Mouse (Mus musculus) heart, embryonic 11.5 days (tissue): ENCODE measurements around the gene Krtap4-1. TPM values are rescaled to one million over a fixed set of nuclear protein-coding genes. Genes with fewer than 3 reads are reported as not detected.
"Not testable (repeated sequence)": the region's sequence is repeated elsewhere in the genome, so short reads cannot be mapped to it uniquely, and the experiment has no call there.

Experiments used
- ATAC-seq: fragments of 200-750 bp; cut with Nextera tagmentation; replicated peaks from 2 replicates; pipeline ENCODE4 v1.8.0; 2017; ENCODE audit warnings: moderate library complexity; ENCODE audit not compliant: insufficient number of reproducible peaks, low FRiP score, low TSS enrichment
- H3K27ac ChIP-seq: fragments of 300-500 bp; sonication (generic); 2 replicates; pipeline ENCODE4 v1.5.1; 2014; ENCODE audit warnings: mild to moderate bottlenecking, low read depth, low read length
- H3K27me3 ChIP-seq: fragments of 300-500 bp; sonication (generic); 2 replicates; pipeline ENCODE4 v1.6.1; 2014; ENCODE audit warnings: mild to moderate bottlenecking, low read length, mixed read lengths; ENCODE audit not compliant: control insufficient read depth, insufficient read depth
- H3K36me3 ChIP-seq: fragments of 300-500 bp; sonication (generic); 2 replicates; pipeline ENCODE4 v1.6.1; 2014; ENCODE audit warnings: mild to moderate bottlenecking, low read length, moderate library complexity, mixed read lengths; ENCODE audit not compliant: control insufficient read depth, insufficient read depth
- H3K4me1 ChIP-seq: fragments of 300-500 bp; sonication (generic); 2 replicates; pipeline ENCODE4 v1.6.1; 2014; ENCODE audit warnings: low read length; ENCODE audit not compliant: control insufficient read depth, insufficient read depth
- H3K4me2 ChIP-seq: fragments of 300-500 bp; sonication (generic); 2 replicates; pipeline ENCODE4 v1.6.1; 2014; ENCODE audit warnings: mild to moderate bottlenecking, moderate library complexity
- H3K4me3 ChIP-seq: fragments of 300-500 bp; sonication (generic); 2 replicates; pipeline ENCODE4 v1.5.1; 2014; ENCODE audit warnings: low read depth, low read length
- H3K9ac ChIP-seq: fragments of 300-500 bp; sonication (generic); 2 replicates; pipeline ENCODE4 v1.6.1; 2014; ENCODE audit warnings: mild to moderate bottlenecking, low read depth, low read length, moderate library complexity
- H3K9me3 ChIP-seq: fragments of 300-500 bp; sonication (generic); replicated peaks from 2 replicates; pipeline ENCODE4 v1.6.1; 2016; ENCODE audit warnings: low read length; ENCODE audit not compliant: control insufficient read depth
- WGBS: fragments of 180-500 bp; shearing (Covaris S2); extraction: QIAGEN DNeasy Blood & Tissue Kit; methylation state at CpG from one replicate; pipeline ENCODE4 v1.1.7; 2014; ENCODE audit not compliant: insufficient replicate concordance; 5-methylcytosine and 5-hydroxymethylcytosine counted together
- polyA plus RNA-seq: library from polyadenylated mRNA; unstranded; fragments of >200 nt; fragmentation: Nextera tagmentation; extraction: Ambion mirVana; gene quantifications from 2 replicates; pipeline ENCODE4 v1.2.1, GENCODE M21; 2014

The Krtap4-1 gene
- polyA plus RNA-seq, result not detected in 2 replicates

- no peak for ATAC-seq
- H3K4me3 ChIP-seq, result no peak within 1 kb of the TSS
- H3K27me3 ChIP-seq, result no peaks in the 10 kb centered on the region
- WGBS, result 72% methylated on average over 4 of the region's 4 CpGs
- no peaks in the 10 kb centered on the region for H3K36me3 ChIP-seq
- H3K4me2 ChIP-seq, result no peak within 1 kb of the TSS
- no peak within 1 kb of the TSS for H3K27ac ChIP-seq
- H3K4me1 ChIP-seq, result no peaks in the 10 kb centered on the region
- no peak within 1 kb of the TSS for H3K9ac ChIP-seq
- no peaks in the 10 kb centered on the region for H3K9me3 ChIP-seq
Observed at GRCm38 (mm10) chr11:99628138-99628537, at the start of gene Krtap4-1. Gene Krtap4-1, minus strand, starts transcription at chr11:99628238.

DNA sequence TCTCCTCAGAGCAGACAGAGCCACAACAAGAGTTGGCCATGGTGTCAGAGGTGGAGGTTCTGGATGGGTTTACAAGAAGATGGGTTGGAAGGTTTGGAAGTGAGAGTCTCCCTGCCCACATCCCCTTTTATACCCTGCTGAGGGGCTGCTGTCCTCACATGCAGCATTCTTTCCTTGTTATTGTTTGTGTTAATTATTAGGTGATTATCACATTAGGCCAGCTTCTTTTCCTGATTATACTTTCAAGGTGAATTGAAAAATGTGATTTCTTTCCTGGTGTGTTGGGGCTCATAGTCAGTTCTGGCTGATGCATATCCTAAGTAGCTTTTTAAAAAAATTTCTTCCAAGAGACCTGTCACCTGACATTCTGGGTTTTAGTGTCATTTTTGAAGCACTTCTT lies 37.8 kb upstream of the Krtap4-1 start, which contains the start of gene Krtap4-6:
TSS of gene Krtap4-6 (minus strand) at position 101 of the 400 bp plus-strand sequence.
- Histone ChIP-seq H3K4me3 (no peak within 1 kb of the TSS), H3K27ac (no peak within 1 kb of the TSS), H3K9me3 (no peaks in the 10 kb centered on the region), H3K4me1 (no peaks in the 10 kb centered on the region), H3K27me3 (no peaks in the 10 kb centered on the region), H3K4me2 (no peak within 1 kb of the TSS), H3K9ac (no peak within 1 kb of the TSS), H3K36me3 (no peaks in the 10 kb centered on the region)
- ATAC-seq, result no peak

DNA sequence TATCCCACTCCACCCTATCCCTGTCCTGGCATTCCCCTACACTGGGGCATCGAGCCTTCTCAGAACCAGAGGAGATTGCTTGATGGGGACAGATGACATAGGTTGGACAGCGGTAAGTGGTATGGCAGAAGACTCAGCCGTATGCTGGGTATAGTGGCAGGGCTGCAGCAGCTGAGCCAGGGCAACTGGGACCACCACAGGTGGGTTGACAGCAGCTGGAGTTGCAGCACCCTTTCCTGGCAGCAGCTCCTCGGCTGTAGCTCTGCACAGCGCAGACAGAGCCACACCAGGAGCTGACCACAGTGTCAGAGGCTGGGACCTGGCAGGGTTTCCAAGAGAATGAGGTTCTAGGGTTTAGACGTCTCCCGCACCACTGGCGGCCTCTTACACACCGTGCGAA lies 34.8 kb upstream of the Krtap4-1 start:
- WGBS, result 78% methylated on average over 10 of the region's 10 CpGs
- Histone ChIP-seq H3K4me1 (no peaks in the 10 kb centered on the region), H3K4me2 (no peak overlapping the region), H3K9ac (no peak overlapping the region), H3K4me3 (no peak overlapping the region), H3K27me3 (no peaks in the 10 kb centered on the region), H3K27ac (no peak overlapping the region), H3K9me3 (no peaks in the 10 kb centered on the region), H3K36me3 (no peaks in the 10 kb centered on the region)
- no peak for ATAC-seq

DNA sequence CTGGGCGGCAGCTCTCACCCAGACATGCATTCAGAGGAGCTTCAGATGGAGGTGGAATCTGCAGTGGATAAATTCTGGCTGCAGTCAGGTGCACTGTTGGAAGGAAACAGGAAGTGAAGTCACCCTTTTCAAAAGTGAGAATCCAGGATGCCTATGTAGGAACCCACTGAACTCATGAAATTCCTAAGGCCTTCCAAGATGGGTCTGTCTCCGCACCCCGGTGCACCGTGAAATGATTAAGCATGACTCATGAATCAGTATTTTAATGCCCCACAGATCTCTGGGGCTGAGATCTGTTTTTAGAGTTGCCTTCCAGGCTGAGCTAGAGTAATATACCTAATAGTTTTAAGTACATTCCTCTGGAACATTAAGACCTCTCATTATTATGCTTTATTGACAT lies 31.2 kb upstream of the Krtap4-1 start:
- no peaks in the 10 kb centered on the region for H3K4me1 ChIP-seq
- H3K9me3 ChIP-seq, result no peaks in the 10 kb centered on the region
- H3K27me3 ChIP-seq, result no peaks in the 10 kb centered on the region
- 83% methylated on average over 4 of the region's 4 CpGs for WGBS
- ATAC-seq, result no peak
- no peaks in the 10 kb centered on the region for H3K36me3 ChIP-seq
- no peak overlapping the region for H3K4me2 ChIP-seq
- no peak overlapping the region for H3K4me3 ChIP-seq
- H3K9ac ChIP-seq, result no peak overlapping the region
- H3K27ac ChIP-seq, result no peak overlapping the region

DNA sequence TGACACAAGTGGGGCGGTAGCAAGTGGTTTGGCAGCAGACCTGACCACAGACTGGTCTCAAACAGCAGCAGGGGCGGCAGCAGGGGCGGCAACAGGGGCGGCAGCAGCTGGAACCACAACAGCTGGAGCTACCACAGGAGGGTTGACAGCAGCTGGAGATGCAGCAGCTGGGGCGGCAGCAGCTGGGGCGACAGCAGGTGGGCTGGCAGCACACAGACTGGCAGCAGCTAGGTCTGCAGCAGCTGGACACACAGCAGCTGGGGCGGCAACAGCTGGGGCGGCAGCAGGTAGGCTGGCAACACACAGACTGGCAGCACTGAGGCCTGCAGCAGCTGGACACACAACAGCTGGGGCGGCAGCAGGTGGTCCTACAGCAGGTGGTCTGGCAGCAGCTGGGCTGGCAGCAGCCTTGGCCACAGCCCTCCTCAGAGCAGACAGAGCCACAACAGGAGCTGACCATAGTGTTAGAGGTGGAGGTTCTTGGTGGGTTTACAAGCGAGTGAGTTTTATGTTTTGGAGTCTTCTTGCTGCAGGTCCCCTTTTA lies 30.5 kb upstream of the Krtap4-1 start, which contains the start of gene Gm11563:
TSS of gene Gm11563 (minus strand) at position 494 of the 544 bp plus-strand sequence.
- H3K4me1 ChIP-seq, H3K4me3 ChIP-seq, H3K27me3 ChIP-seq, H3K4me2 ChIP-seq, ATAC-seq, H3K36me3 ChIP-seq, H3K27ac ChIP-seq, H3K9me3 ChIP-seq, H3K9ac ChIP-seq: not testable (repeated sequence)
- 62% methylated on average over 10 of the region's 10 CpGs for WGBS

- 47% methylated on average over 5 of the region's 5 CpGs for WGBS
- no peak overlapping the region for H3K9ac ChIP-seq
- no peaks in the 10 kb centered on the region for H3K4me1 ChIP-seq
- ATAC-seq, result no peak
- no peak overlapping the region for H3K4me2 ChIP-seq
- no peaks in the 10 kb centered on the region for H3K36me3 ChIP-seq
- no peaks in the 10 kb centered on the region for H3K9me3 ChIP-seq
- H3K27me3 ChIP-seq, result no peaks in the 10 kb centered on the region
- no peak overlapping the region for H3K4me3 ChIP-seq
- H3K27ac ChIP-seq, result no peak overlapping the region
Observed at GRCm38 (mm10) chr11:99657051-99657450, 29.0 kb upstream of the Krtap4-1 start.

DNA sequence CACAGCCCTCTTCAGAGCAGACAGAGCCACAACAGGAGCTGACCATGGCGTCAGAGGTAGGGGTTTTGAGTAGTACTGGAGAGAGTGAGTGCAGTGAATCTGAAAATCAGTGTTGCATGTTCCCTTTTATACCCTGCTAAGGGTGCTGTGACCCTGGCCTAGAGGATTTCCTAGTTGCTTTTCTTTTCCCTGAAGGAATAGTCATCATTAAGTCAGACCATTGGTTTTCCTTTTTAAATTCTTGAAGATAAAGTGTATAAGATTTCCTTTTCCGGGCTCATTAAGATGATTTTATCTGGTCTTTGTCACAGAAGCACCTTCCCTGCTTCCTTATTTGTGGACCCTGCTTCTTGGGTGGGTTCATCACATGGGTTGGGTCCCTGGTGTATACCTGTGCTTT lies 22.1 kb upstream of the Krtap4-1 start, which contains the start of gene Gm11555:
TSS of gene Gm11555 (minus strand) at position 101 of the 400 bp plus-strand sequence.
- no peak within 1 kb of the TSS for H3K27ac ChIP-seq
- no peaks in the 10 kb centered on the region for H3K9me3 ChIP-seq
- H3K4me2 ChIP-seq, result no peak within 1 kb of the TSS
- ATAC-seq, result no peak
- H3K9ac ChIP-seq, result no peak within 1 kb of the TSS
- no peaks in the 10 kb centered on the region for H3K36me3 ChIP-seq
- no peaks in the 10 kb centered on the region for H3K4me1 ChIP-seq
- H3K4me3 ChIP-seq, result no peak within 1 kb of the TSS
- no peaks in the 10 kb centered on the region for H3K27me3 ChIP-seq
- WGBS, result 78% methylated on average over 2 of the region's 2 CpGs

DNA sequence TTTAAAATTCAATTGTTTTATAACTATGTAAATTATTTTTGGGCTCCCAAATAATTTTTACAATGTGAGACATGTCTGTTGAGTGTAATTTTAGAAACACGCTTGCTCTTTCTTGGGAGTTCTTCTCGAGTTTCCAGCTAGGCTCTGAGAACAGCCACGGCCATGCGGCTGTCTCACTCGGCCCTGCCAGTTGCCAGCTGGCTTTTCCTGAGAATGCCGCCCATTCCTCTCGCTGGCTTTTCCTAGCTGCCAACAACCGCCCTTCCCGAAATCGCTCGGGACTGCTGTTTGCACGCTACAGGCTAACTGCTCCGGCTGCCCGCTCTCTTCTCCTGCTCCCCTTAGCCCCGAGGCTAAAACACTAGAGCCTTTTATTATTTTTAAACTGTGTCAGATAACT lies 18.4 kb upstream of the Krtap4-1 start:
- Histone ChIP-seq H3K36me3 (no peaks in the 10 kb centered on the region), H3K9me3 (no peaks in the 10 kb centered on the region), H3K4me2 (no peak overlapping the region), H3K27ac (no peak overlapping the region), H3K4me1 (no peaks in the 10 kb centered on the region), H3K9ac (no peak overlapping the region), H3K4me3 (no peak overlapping the region), H3K27me3 (no peaks in the 10 kb centered on the region)
- ATAC-seq, result no peak
- 81% methylated on average over 15 of the region's 15 CpGs for WGBS

GRCm38 (mm10) chr11:99644351-99644750 lies 16.3 kb upstream of the Krtap4-1 start:
- Histone ChIP-seq H3K9ac (no peak overlapping the region), H3K36me3 (no peaks in the 10 kb centered on the region), H3K4me3 (no peak overlapping the region), H3K27ac (no peak overlapping the region), H3K4me1 (no peaks in the 10 kb centered on the region), H3K27me3 (no peaks in the 10 kb centered on the region), H3K9me3 (no peaks in the 10 kb centered on the region), H3K4me2 (no peak overlapping the region)
- no peak for ATAC-seq
- 75% methylated on average over 3 of the region's 3 CpGs for WGBS
